Mouse (Mus musculus) erythroblast, adult 5-6 weeks (primary cell): ENCODE data around the gene Gapdhs. TPM values are rescaled to one million over a fixed set of nuclear protein-coding genes. Genes with fewer than 3 reads are reported as not detected.
"Not testable (repeated sequence)": the region's sequence is repeated elsewhere in the genome, so short reads cannot be mapped to it uniquely, and the experiment has no call there.

Experiments
- ATAC-seq: replicated peaks from 2 replicates; pipeline ENCODE4 v1.8.0; 2016; ENCODE audit warnings: moderate number of reproducible peaks, mild to moderate bottlenecking, moderate TSS enrichment, inconsistent platforms; ENCODE audit not compliant: poor library complexity, low FRiP score, severe bottlenecking
- total RNA-seq, 2 experiments: library from RNA; stranded (forward) in 1 of 2; stranded (reverse) in 1 of 2; fragments of 150-400 nt in 1 of 2; fragments of 200-764, 138-1000 nt in 1 of 2; gene quantifications; 2 replicates each; pipeline versions ENCODE4 v1.2.3 to v1.2.4; 2015 to 2017; ENCODE audit warnings: low replicate concordance in 2 of 2

Gene Gapdhs
- total RNA-seq, 2 experiments from 2014 or later, result not detected

DNA sequence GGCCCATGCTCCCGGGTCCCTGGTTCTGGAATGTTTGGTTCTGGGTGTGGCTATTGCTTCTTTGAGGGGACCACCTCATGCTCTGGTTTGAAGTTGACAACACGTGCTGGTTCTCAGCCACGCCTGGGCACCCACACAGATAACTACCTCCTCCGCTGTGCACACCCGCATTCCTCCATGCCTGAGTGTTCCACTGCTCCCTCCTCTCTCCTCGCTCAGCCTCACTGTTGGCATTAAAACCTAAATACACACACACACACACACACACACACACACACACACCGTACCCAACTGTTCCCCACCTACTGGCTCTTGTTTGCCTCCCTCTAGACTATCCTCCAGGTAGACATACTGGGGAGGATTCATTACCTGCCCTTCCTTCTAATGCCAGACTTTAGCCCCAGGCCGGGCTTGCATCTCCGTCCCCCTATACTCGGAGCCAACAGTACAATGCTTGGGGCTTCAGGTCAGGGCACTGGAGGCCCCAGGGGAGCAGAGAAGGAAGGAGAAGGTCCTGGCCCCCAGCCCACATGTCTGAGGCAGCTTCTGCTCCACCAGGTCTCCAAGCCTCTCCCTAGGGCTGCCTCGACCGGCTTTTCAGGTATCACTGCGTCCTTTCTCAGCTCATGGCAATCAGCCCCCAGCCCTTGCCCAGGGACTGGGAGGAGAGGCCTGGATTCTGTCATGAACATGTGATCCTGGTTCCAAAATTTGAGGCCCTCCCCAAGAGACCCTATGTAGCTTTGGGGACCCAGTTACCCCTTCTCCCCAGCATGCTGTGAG lies 6.5 kb upstream of the Gapdhs start:
- no peak for ATAC-seq

DNA sequence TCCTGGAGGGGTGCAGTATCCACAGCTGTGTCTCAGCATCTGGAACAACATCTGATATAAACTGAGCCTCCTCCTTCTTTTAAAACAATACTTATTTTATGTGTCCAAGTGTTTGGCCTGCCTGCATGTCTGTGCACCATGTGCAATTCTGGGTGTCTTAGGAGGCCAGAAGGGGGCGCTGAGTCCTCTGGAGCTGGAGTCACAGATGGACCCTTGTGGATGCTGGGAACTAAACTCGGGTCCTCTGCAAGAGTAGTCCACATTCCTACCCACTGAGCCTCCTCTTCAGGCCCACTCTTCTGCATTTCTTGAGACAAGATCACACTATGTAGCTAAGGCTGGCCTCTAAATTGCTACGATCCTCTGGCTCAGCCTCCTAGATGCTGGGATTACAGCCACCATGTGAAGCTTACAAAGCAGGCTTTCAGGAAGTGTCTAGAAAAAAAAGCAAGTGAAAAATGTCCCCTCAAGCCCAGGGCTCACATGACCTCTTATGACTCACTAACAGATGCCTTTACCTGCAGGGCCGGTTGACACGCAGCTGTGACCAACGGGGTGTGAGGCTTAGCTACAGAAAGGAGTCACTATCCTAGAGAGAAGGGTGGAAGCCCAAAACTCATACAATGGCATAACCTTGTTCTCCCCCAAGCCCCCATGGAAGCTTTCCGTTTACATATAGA lies 4.2 kb upstream of the Gapdhs start:
- no peak for ATAC-seq

DNA sequence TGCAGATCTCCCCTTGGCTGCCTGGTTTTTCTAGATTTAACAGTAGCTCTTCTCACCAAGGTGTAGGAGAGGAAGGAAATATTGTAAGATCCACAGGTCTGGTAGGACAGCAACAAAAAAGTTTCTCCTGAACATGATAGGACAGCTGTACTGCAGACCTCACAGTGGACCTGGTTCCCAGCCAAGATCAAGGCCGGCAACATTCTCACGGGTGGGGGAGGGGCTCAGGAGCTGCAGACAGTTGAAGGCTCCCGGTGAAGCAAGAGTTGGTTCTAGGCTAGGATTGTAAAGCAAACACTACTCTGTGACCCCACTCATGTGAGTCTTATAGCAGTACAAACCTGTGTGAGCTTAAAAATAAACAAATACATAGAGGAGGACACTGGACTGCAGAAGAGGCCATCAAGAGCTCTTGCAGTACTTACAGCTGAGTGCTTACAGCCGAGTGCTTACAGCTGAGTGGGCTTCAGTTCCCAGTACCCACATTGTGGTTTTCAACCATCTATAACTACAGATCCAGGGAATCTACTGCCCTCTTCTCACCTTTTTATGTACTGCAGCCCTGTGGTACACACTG lies 629 bp upstream of the Gapdhs start:
- no peak for ATAC-seq

DNA sequence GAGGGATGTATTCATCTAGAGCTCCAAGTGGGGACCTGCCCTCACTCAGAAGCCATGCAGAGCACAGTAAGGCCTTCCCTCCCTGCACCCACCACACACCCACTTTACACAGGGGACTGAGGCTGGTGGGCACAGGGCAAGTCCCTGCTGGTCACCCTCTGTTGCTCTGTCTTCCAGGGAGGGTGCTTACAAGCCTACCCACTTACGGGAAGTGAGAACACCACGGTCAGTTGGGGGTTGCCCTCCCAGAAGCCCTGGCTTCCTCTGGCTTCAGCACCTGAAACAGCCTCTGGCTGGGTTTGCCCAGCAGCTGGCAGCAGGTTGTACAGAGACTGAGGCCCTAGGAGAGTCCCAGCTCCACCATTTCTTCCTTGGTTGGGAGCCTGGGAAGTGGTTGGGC lies 911 bp downstream of the Gapdhs start:
- ATAC-seq, result not testable (repeated sequence)

DNA sequence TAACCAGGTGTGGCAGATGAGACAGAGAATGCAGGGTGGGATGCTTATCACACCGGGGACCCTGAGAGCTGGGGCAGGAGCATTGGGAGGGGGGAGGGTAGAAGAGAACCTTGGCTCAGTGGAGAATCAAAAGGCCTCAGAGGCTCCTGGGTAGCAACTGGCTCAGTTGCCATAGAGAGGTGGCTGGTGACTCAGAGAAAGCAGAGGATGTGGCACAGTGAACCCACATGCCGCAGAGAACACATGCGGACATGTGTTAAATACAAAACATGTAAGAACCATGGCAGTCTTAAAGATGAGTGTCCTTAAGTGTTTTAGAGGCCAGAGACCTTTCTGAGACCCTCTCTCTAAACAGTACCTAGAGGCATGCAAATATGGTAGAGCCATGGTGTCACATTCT lies 7.3 kb downstream of the Gapdhs start:
- ATAC-seq, result no peak

DNA sequence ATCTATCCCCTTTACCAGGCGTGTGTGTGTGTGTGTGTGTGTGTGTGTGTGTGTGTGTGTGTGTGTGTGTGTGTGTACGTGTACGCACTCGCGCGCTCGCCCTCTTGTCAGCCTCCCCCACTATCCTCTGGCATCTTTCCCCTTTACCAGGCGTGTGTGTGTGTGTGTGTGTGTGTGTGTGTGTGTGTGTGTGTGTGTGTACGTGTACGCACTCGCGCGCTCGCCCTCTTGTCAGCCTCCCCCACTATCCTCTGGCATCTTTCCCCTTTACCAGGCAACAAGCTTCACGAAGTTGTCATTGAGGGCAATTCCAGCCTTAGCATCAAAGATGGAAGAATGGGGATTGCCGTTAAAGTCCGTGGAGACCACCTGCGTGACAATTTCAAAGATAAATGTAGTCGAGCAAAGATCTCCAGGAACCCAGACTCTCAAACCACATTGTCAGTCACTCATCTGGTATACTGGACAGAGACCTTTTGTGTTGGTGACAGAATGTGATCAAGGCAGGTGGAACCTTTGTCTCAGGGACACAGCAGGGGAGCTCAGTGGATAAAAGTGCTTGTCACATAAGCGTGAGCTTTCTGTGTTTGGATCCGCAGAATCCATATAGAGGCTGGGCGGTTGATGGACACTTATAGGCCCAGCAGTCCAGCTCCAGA lies 13.3 kb downstream of the Gapdhs start:
- ATAC-seq, result not testable (repeated sequence)

DNA sequence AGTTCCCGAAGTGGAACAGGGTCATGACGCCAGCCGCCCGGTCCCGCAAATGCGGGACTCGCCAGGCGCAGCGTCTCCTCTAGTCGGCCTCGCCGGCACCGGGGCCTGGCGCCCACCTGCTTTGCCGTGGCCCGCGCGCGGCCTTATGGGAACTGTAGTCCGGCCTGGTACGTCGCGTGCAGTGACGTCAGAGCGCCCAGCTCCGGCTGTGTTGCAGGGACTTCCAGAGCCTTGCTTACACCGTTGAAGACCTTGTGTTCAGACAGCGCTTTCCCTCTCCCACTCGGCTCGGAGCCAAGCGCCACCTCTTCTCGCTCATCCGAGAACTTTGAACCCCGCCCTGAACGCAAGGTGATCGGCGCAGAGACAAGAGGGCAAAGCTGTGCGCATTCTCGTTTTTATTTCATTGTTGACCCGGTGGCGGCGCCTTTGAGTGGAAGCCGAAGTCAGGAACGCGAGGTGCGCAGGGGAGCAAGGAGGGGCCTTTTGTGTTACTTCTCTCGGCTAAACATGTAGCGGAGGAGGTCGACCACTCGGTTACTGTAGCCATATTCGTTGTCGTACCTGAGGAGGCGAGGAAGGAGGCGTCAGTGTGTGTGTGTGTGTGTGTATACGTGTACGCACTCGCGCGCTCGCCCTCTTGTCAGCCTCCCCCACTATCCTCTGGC lies 14.0 kb downstream of the Gapdhs start, which contains the start of gene Tmem147:
Gene Tmem147, minus strand, starts transcription at position 145 of the 668 bp plus-strand sequence.
- peak; percentile 94 for ATAC-seq

DNA sequence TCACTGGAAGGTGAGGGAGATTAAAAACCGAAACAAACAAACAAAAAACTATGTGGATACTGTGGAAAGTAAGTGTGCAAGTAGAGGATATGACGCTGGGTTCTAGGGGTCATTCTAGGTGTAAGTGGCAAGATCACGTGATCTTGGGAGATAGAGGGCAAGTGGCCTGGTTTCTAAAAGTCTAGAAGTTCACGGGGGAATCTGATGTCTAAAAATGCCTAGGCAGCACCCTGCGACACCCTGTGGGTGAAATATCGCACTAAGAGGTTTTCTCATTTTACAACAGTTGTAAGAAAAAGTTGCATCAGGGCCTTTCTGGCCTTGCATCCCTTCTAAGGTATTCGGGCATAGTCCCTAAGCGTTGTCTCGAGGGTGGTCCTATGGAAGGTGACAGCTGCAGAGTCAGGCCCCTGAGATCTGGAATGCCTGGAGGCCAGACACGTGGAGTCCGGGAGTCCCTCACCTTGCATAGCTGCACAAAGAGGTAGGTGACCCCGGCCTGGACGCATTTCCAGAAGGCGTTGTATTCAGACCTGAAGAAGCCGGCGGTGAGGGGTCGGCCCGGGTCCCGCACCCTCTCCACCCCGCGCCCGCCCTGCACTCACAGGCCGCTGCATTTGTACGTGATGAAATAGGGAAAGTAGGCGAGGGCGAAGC lies 14.6 kb downstream of the Gapdhs start:
- no peak for ATAC-seq

DNA sequence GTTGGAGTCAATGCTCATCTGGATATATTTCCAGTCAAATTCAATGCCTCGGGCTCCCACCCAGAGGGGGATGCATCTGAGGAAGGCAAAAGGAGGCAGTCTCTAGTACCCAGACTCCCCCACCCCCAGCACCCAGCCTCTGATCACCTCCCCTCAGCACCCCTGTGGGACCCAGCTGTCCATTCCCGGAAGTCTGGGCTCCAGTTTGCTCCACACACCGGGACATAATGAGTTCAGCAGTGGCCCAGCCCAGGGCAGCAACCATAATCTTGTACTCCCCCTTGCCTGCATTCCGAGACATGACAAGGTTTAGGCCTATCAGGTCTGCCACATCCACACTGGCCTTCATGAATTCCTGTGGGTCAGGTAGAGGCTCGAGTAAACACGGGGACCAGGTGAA lies 15.3 kb downstream of the Gapdhs start:
- no peak for ATAC-seq

DNA sequence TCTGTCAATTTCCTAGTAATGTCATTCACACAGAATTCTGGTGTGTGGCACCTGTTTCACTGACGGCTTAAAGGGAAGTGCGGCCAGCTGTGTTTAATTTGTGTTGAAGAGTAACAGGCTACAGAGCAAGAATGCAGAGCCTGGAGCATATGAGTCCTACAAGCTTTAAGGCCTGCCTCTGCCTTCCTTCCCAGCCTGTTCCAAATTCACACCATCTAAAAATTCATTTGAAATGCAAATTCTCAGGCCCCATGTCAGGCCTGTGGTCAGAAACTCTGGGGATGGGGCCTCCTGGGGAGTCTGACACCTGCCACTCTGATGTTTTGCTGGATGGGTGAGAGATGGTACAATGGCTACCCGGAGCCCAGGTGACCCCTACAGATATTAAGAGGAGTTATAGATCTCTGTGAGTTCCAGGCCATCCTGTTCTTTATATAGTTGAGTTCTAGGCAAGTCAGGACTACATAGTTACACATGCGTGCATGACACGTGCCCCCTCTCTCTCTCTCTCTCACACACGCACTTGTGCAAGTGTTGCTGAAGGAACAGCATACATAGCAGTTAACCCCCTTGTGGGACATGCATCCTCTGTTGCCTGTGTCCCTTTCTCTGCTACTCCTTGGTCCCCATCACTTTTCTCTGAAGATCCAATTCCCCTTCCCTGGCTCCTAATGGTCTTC lies 20.1 kb downstream of the Gapdhs start:
- ATAC-seq, result no peak

DNA sequence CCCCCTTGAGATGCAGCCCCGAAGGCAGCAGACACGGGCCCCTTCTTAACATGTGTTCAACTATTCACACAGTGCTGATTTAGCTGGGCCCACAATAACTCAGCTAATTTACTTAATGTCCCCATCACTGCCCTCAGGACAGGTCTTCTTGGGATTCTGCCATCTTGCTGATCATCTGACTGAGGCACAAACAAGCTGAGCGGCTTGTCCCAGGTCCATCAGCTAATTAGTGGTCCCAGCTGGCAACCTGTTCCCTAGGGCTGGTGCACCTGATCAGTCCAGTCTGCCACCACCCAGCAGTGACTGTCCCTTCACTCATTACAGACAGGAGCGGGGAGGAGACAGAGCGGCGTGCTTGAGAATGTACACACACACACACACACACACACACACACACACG lies 22.2 kb downstream of the Gapdhs start:
- ATAC-seq, result no peak

DNA sequence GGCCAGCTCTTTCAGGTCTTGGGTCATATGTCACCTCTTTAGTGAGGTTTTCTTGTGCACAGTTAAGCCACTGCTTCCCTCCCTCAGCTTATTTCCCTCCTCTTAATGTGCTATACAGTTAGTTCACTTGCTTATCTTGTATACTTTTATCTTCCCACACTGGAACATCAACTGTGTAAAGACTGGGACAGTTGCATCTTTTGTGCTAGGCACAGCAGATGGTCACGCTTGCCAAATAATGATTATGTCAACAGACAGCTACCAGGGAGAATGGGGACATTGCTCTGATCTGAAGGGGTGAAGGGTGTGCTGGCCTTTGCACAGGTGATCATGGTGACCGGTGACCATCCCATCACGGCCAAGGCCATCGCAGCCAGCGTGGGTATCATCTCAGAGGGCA lies 23.8 kb downstream of the Gapdhs start:
- ATAC-seq, result no peak

DNA sequence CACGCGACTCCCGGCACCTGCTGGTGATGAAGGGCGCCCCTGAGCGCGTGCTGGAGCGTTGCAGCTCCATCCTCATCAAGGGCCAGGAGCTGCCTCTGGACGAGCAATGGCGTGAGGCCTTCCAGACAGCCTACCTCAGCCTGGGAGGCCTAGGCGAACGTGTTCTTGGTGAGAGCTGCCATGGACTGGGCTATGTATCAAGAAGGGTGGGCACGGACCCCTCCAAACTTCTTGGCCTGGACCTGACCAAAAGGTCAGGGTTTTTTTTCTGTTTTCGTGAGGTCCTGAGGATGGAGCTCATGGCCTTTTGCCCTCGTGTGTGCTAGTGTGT lies 25.8 kb downstream of the Gapdhs start:
- no peak for ATAC-seq

DNA sequence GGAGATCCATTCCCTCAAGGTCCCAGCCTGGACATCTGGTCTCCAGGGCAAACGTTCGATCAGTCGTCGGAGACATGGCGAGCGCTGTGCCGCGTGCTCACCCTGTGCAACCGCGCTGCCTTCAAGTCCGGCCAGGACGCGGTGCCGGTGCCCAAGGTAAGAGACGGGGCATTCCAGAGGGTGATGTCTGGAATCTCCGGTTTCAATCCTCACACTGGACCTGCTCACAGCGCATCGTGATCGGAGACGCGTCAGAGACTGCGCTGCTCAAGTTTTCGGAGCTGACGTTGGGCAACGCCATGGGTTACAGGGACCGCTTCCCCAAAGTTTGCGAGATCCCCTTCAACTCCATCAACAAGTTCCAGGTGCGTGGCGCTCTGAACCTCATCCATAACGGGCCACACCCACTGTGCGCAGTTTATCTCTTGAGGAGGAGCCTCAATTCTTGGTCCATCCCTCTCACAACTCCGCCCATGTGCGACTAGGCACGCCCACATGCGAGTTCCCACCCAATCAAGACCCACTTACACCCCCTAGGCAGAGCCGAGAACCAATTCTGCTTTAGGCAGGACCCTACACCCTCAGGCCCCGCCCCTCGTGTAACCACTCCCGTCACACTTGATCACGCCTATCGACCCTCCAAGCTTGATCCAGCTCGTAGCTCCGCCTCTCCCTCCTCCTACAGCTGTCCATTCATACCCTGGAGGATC lies 26.3 kb downstream of the Gapdhs start:
- ATAC-seq, result peak; percentile 88

DNA sequence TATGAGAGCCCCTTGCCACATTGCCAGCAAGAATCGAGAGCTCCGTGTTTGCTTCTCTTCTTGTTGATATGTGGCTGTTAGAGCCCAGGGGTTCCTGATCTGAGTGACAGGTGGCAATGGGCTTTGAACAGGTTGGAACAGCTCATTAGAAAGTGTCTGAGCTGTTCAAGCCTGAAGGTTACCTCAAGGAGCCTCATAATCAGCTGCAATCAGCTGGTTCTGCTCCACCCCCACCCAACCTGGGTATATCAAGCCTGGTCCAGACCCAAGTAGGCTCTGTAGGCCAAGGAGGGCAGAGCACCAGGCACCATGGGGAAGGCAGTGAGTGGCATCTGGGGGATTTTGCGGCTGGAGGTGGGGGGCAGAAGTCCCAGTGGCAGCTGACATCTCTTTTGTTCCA lies 31.5 kb downstream of the Gapdhs start, which contains the start of gene Atp4a:
Gene Atp4a, plus strand, starts transcription at position 268 of the 400 bp plus-strand sequence.
- ATAC-seq, result no peak

DNA sequence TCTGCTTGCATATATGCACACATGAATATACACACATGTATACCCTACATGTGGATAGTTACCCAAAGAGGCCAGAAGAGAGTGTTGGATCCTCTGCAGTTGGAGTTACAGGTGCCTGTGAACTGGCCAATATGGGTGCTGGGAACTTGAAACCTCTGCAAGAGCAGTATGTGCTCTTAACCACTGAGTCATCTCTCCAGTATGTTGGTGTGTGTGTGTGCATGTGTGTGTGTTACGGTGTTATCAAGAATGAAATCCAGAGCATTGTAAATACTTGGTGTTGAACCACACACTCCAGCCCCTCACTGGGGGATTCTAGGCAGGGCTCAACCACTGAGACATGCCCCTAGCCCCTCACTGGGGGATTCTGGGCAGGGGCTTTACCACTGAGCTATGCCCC lies 36.0 kb downstream of the Gapdhs start:
- no peak for ATAC-seq

DNA sequence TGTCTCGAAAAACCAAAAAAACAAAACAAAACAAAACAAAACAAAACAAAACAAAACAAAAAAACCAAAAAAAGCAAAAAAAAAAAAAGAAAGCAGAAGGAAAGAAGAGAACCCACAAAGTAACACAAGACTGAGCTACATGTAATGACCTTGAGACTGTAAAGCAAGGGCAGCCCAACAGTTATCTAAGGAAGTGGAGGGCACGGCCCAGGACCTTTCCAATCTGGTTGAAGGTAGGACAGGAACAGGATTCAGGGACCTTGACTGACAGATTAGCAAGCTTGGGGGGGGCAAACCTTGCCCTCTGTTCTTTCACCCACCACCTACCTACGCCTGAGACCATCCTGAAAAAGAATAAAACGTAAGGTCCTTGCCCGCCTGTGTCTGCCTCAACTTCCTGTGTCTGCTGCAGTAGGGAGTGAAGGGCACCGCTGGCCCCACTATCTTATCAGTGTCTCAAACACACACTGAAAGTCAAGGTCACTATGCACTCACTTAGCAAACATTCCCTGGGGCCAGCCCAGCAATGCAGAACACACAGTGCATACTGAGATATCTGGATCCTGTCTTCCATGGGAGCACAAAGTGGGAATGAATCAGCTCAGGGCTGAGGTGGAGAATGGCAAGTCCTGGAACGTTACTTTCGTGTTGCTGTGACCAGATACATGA lies 37.1 kb downstream of the Gapdhs start:
- no peak for ATAC-seq

DNA sequence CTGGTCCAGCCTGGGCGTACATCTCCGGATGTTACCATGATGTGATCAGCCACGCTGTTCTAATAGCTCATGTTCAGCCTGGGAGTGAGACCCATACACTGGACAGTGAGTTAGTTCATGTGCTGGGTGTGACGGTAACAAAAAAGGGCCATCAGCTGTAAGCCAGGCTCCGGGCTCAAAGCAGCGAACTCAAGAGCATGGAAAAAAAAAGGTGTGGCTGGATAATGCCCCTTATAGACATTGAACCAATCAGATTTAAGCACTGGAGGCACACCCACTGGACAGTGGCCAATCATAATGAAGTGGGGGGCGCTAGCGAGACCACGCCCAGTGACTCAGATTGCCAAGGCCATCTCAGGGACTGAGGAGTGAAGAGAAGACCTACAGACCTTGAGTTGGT lies 44.9 kb downstream of the Gapdhs start, which contains the start of gene 2200002J24Rik:
Gene 2200002J24Rik, plus strand, starts transcription at position 338 of the 400 bp plus-strand sequence.
- no peak for ATAC-seq
